Mouse (Mus musculus) midbrain, embryonic 15.5 days (tissue): ENCODE measurements around the gene Rgs19. TPM values are rescaled to one million over a fixed set of nuclear protein-coding genes. Genes with fewer than 3 reads are reported as not detected.

Source experiments
- ATAC-seq: fragments of 200-750 bp; cut with Nextera tagmentation; replicated peaks from 2 replicates; pipeline ENCODE4 v1.8.0; 2017; ENCODE audit warnings: moderate TSS enrichment
- H3K27ac ChIP-seq: fragments of 300-500 bp; sonication (generic); 2 replicates; pipeline ENCODE4 v1.5.1; 2015; ENCODE audit warnings: mild to moderate bottlenecking, inconsistent platforms
- H3K27me3 ChIP-seq: fragments of 300-500 bp; sonication (generic); replicated peaks from 2 replicates; pipeline ENCODE4 v1.6.1; 2015; ENCODE audit warnings: inconsistent platforms
- H3K36me3 ChIP-seq: fragments of 300-500 bp; sonication (generic); replicated peaks from 2 replicates; pipeline ENCODE4 v1.6.1; 2015; ENCODE audit warnings: inconsistent platforms
- H3K4me1 ChIP-seq: fragments of 300-500 bp; sonication (generic); 2 replicates; pipeline ENCODE4 v1.6.1; 2015; ENCODE audit warnings: inconsistent platforms
- H3K4me2 ChIP-seq: fragments of 300-500 bp; sonication (generic); 2 replicates; pipeline ENCODE4 v1.6.1; 2015; ENCODE audit warnings: inconsistent platforms, mild to moderate bottlenecking, moderate library complexity
- H3K4me3 ChIP-seq: fragments of 300-500 bp; sonication (generic); 2 replicates; pipeline ENCODE4 v1.5.1; 2015; ENCODE audit warnings: mild to moderate bottlenecking, inconsistent platforms
- H3K9ac ChIP-seq: fragments of 300-500 bp; sonication (generic); 2 replicates; pipeline ENCODE4 v1.6.1; 2015; ENCODE audit warnings: mild to moderate bottlenecking, inconsistent platforms
- H3K9me3 ChIP-seq: fragments of 300-500 bp; sonication (generic); 2 replicates; pipeline ENCODE4 v1.6.1; 2016; ENCODE audit warnings: inconsistent platforms
- WGBS: fragments of 180-500 bp; shearing (Covaris S2); methylation state at CpG from one replicate; pipeline ENCODE4 v1.1.7; 2015; ENCODE audit warnings: mixed read lengths; 5-methylcytosine and 5-hydroxymethylcytosine counted together
- polyA plus RNA-seq: library from polyadenylated mRNA; unstranded; fragments of >200 nt; fragmentation: Nextera tagmentation; extraction: Ambion mirVana; gene quantifications from 2 replicates; pipeline ENCODE4 v1.2.1, GENCODE M21; 2015

Rgs19 gene
- polyA plus RNA-seq, 1 experiment from 2014 or later, result 67.3 TPM

- Histone ChIP-seq H3K4me1 (no peaks in the 10 kb centered on the region), H3K4me3 (no peak overlapping the region), H3K27me3 (no peaks in the 10 kb centered on the region), H3K36me3 (peaks cover 35% of the 10 kb centered on the region), H3K9me3 (no peaks in the 10 kb centered on the region), H3K4me2 (no peak overlapping the region), H3K9ac (no peak overlapping the region), H3K27ac (no peak overlapping the region)
- WGBS, result 86% methylated on average over 3 of the region's 3 CpGs
- no peak for ATAC-seq
Measured at GRCm38 (mm10) chr2:181645666-181646065, 48.1 kb downstream of the Rgs19 start.

GRCm38 (mm10) chr2:181644361-181644760 lies 49.4 kb downstream of the Rgs19 start:
- Histone ChIP-seq H3K4me3 (no peak overlapping the region), H3K27me3 (no peaks in the 10 kb centered on the region), H3K9ac (no peak overlapping the region), H3K27ac (no peak overlapping the region), H3K4me1 (no peaks in the 10 kb centered on the region), H3K4me2 (no peak overlapping the region), H3K9me3 (no peaks in the 10 kb centered on the region), H3K36me3 (peaks cover 33% of the 10 kb centered on the region)
- 96% methylated on average over 2 of the region's 2 CpGs for WGBS
- no peak for ATAC-seq

Other genes starting within 250 kb of the Rgs19 start
- 23.8 and 26.0 TPM in 2 replicates for gene Zbtb46, start 234.6 kb downstream of the Rgs19 start, polyA plus RNA-seq
- 0.09 and 0.12 TPM in 2 replicates for gene Abhd16b, start 200.8 kb downstream of the Rgs19 start, polyA plus RNA-seq
- 117 TPM in 2 replicates for gene Tpd52l2, start 196.8 kb downstream of the Rgs19 start, polyA plus RNA-seq
- gene Dnajc5, start 173.5 kb downstream of the Rgs19 start, polyA plus RNA-seq, result 291 and 297 TPM in 2 replicates
- 77.2 and 81.8 TPM in 2 replicates for gene Uckl1, start 109.1 kb downstream of the Rgs19 start, polyA plus RNA-seq
- gene Prpf6, start 102.1 kb downstream of the Rgs19 start, polyA plus RNA-seq, result 68.4 and 69.0 TPM in 2 replicates
- gene Zfp512b, start 101.2 kb downstream of the Rgs19 start, polyA plus RNA-seq, result 97.1 and 111 TPM in 2 replicates
- 232 and 239 TPM in 2 replicates for gene Samd10, start 94.8 kb downstream of the Rgs19 start, polyA plus RNA-seq
- not detected in 2 replicates for gene Gm29797, start 36.9 kb downstream of the Rgs19 start, polyA plus RNA-seq
- gene Sox18, start 22.3 kb downstream of the Rgs19 start, polyA plus RNA-seq, result 18.3 and 19.7 TPM in 2 replicates
- 52.2 and 54.5 TPM in 2 replicates for gene Tcea2, start 13.7 kb downstream of the Rgs19 start, polyA plus RNA-seq
- gene Lkaaear1, start 4.5 kb upstream of the Rgs19 start, polyA plus RNA-seq, result not detected in 2 replicates
- 106 and 107 TPM in 2 replicates for gene Oprl1, start 21.0 kb upstream of the Rgs19 start, polyA plus RNA-seq
- 22.0 and 24.6 TPM in 2 replicates for gene Myt1, start 69.4 kb upstream of the Rgs19 start, polyA plus RNA-seq
- gene Pcmtd2, start 143.9 kb upstream of the Rgs19 start, polyA plus RNA-seq, result 30.3 and 35.5 TPM in 2 replicates
- 76.6 and 79.9 TPM in 2 replicates for gene Polr3k, start 170.4 kb upstream of the Rgs19 start, polyA plus RNA-seq